9 mouse cellular contexts compared by ENCODE assay signal in genomic region chr4:130252441-130253157, GRCm38 (mm10). TPM values are rescaled to one million over a fixed set of nuclear protein-coding genes. Genes with fewer than 3 reads are reported as not detected.
DNase-seq lines count a peak whose midpoint lies in the region; ATAC-seq and TF ChIP-seq lines count a peak whose summit lies in the region.
"Had no signal": no experiment of that assay in that cellular context is flagged by ENCODE, and none has a peak within 500 bp of the region (broad histone marks: within the 10 kb centered on the region; RNA-seq: fewer than 3 reads in every experiment).

No protein-coding gene starts in this region.

- no peaks in the 10 kb centered on the region for H3K9me3 ChIP-seq in intestine, embryonic 15.5 days
- H3K9me3 ChIP-seq in intestine, postnatal 0 days (ENCODE audit: control insufficient read depth): no peaks in the 10 kb centered on the region
- H3K9me3 ChIP-seq: midbrain, embryonic 12.5 days had no signal

- no peaks in the 10 kb centered on the region for H3K27me3 ChIP-seq in intestine, embryonic 15.5 days (replicated peaks)
- no peaks in the 10 kb centered on the region for H3K27me3 ChIP-seq in intestine, postnatal 0 days (replicated peaks; ENCODE audit: control insufficient read depth, insufficient read depth, low read length)
- H3K27me3 ChIP-seq: midbrain, embryonic 12.5 days had no signal

- peak; percentile 87 for DNase-seq in R1 (ENCODE audit: low read depth, low spot score)
- no peak for DNase-seq in left cerebral cortex, adult 11 months (ENCODE audit: low spot score)
- DNase-seq in cerebellum, postnatal 36 days: no peak
- DNase-seq in frontal cortex, postnatal 14 days (ENCODE audit: low spot score in 2 of 2): no peak

- ATAC-seq in intestine, embryonic 15.5 days: peak; percentile 84
- no peak for ATAC-seq in intestine, postnatal 0 days
- ATAC-seq in erythroid progenitor cell, adult 5-6 weeks (replicated peaks; ENCODE audit: low FRiP score, poor library complexity, severe bottlenecking): peak; percentile 91
- peak; percentile 94 for ATAC-seq in megakaryocyte progenitor cell, adult 5-6 weeks (replicated peaks; ENCODE audit: poor library complexity)

- no peak overlapping the region for H3K4me2 ChIP-seq in intestine, embryonic 15.5 days (replicated peaks)
- H3K4me2 ChIP-seq in intestine, postnatal 0 days (replicated peaks; ENCODE audit: low read depth): no peak overlapping the region
- H3K4me2 ChIP-seq: midbrain, embryonic 12.5 days had no signal

- no peak overlapping the region for H3K4me3 ChIP-seq in intestine, embryonic 15.5 days (replicated peaks)
- H3K4me3 ChIP-seq in intestine, postnatal 0 days (ENCODE audit: low read depth, low read length): no peak overlapping the region
- H3K4me3 ChIP-seq: midbrain, embryonic 12.5 days had no signal

- TF ChIP-seq CTCF in intestine, postnatal 0 days (IDR thresholded peaks at IDR 0.05; ENCODE audit: low read depth): no peak

- no peak overlapping the region for H3K9ac ChIP-seq in intestine, embryonic 15.5 days
- H3K9ac ChIP-seq in intestine, postnatal 0 days (ENCODE audit: low read depth, low read length): no peak overlapping the region
- H3K9ac ChIP-seq: midbrain, embryonic 12.5 days had no signal

- H3K36me3 ChIP-seq in intestine, embryonic 15.5 days: no peaks in the 10 kb centered on the region
- H3K36me3 ChIP-seq in intestine, postnatal 0 days (ENCODE audit: control insufficient read depth, insufficient read depth): no peaks in the 10 kb centered on the region

- no peak overlapping the region for H3K27ac ChIP-seq in intestine, embryonic 15.5 days
- no peak overlapping the region for H3K27ac ChIP-seq in intestine, postnatal 0 days (ENCODE audit: low read depth, low read length)
- H3K27ac ChIP-seq: midbrain, embryonic 12.5 days had no signal

- WGBS in intestine, embryonic 15.5 days: 56% methylated on average over 8 of the region's 8 CpGs
- WGBS in intestine, postnatal 0 days: 62% methylated on average over 8 of the region's 8 CpGs

- H3K4me1 ChIP-seq in intestine, embryonic 15.5 days (replicated peaks): no peaks in the 10 kb centered on the region
- no peaks in the 10 kb centered on the region; the same call in 1 of the 2 replicates for H3K4me1 ChIP-seq in intestine, postnatal 0 days (replicated peaks; ENCODE audit: control insufficient read depth, insufficient read depth, low read length)
- H3K4me1 ChIP-seq: midbrain, embryonic 12.5 days had no signal

RNA-seq across cellular contexts. Expression of gene Serinc2, which starts 26.4 kb away (rescaled TPM):
- polyA plus RNA-seq in intestine, embryonic 15.5 days (2015; fragmentation: Nextera tagmentation; extraction: Ambion mirVana): 20.0 and 21.0 TPM in 2 replicates
- polyA plus RNA-seq in intestine, postnatal 0 days (2015; fragmentation: Nextera tagmentation; extraction: Ambion mirVana): 21.5 and 26.1 TPM in 2 replicates
- total RNA-seq in erythroid progenitor cell, adult 5-6 weeks (2015; ENCODE audit: low replicate concordance): not detected in 2 replicates
- total RNA-seq in erythroid progenitor cell, adult 5-6 weeks (2017; ENCODE audit: low replicate concordance): not detected in 2 replicates
- 0.07 TPM in 1 of 2 replicates, not detected in the other for total RNA-seq in megakaryocyte progenitor cell, adult 5-6 weeks (2015)
- not detected in 2 replicates for total RNA-seq in megakaryocyte progenitor cell, adult 5-6 weeks (2017)

RNA-seq across cellular contexts. Expression of gene Gm853, which starts 30.4 kb away (rescaled TPM):
- polyA plus RNA-seq in intestine, embryonic 15.5 days (2015; fragmentation: Nextera tagmentation; extraction: Ambion mirVana): not detected in 2 replicates
- not detected in 2 replicates for polyA plus RNA-seq in intestine, postnatal 0 days (2015; fragmentation: Nextera tagmentation; extraction: Ambion mirVana)
- total RNA-seq in erythroid progenitor cell, adult 5-6 weeks (2015; ENCODE audit: low replicate concordance): not detected in 2 replicates
- not detected in 2 replicates for total RNA-seq in erythroid progenitor cell, adult 5-6 weeks (2017; ENCODE audit: low replicate concordance)
- total RNA-seq in megakaryocyte progenitor cell, adult 5-6 weeks (2015): not detected in 2 replicates
- not detected in 2 replicates for total RNA-seq in megakaryocyte progenitor cell, adult 5-6 weeks (2017)
- polyA plus RNA-seq: midbrain, embryonic 12.5 days had no signal

RNA-seq across cellular contexts. Expression of gene Fabp3, which starts 55.8 kb away (rescaled TPM):
- polyA plus RNA-seq in intestine, embryonic 15.5 days (2015; fragmentation: Nextera tagmentation; extraction: Ambion mirVana): 5.4 and 6.1 TPM in 2 replicates
- 5.0 and 7.1 TPM in 2 replicates for polyA plus RNA-seq in intestine, postnatal 0 days (2015; fragmentation: Nextera tagmentation; extraction: Ambion mirVana)
- not detected in 2 replicates for total RNA-seq in erythroid progenitor cell, adult 5-6 weeks (2015; ENCODE audit: low replicate concordance)
- not detected in 2 replicates for total RNA-seq in erythroid progenitor cell, adult 5-6 weeks (2017; ENCODE audit: low replicate concordance)
- not detected in 2 replicates for total RNA-seq in megakaryocyte progenitor cell, adult 5-6 weeks (2015)
- total RNA-seq in megakaryocyte progenitor cell, adult 5-6 weeks (2017): not detected in 2 replicates

RNA-seq across cellular contexts. Expression of gene Gm10570, which starts 55.9 kb away (rescaled TPM):
- not detected in 2 replicates for polyA plus RNA-seq in intestine, embryonic 15.5 days (2015; fragmentation: Nextera tagmentation; extraction: Ambion mirVana)
- not detected in 2 replicates for polyA plus RNA-seq in intestine, postnatal 0 days (2015; fragmentation: Nextera tagmentation; extraction: Ambion mirVana)
- not detected in 2 replicates for total RNA-seq in erythroid progenitor cell, adult 5-6 weeks (2015; ENCODE audit: low replicate concordance)
- total RNA-seq in erythroid progenitor cell, adult 5-6 weeks (2017; ENCODE audit: low replicate concordance): not detected in 2 replicates
- not detected in 2 replicates for total RNA-seq in megakaryocyte progenitor cell, adult 5-6 weeks (2015)
- total RNA-seq in megakaryocyte progenitor cell, adult 5-6 weeks (2017): not detected in 2 replicates
- polyA plus RNA-seq: midbrain, embryonic 12.5 days had no signal
